Mouse (Mus musculus) liver, adult 2 months (tissue): ENCODE measurements at regions not wholly inside any gene's neighbourhood (a gene's known extent, or its start where the extent isn't known, plus 50 kb on each side); places are given as distances from the start of the nearest gene placed in this dataset.

Experiments
- CTCF ChIP-seq: fragments of 200-500 bp; IDR thresholded peaks from 2 replicates; pipeline ENCODE4 v1.5.1; 2011; ENCODE audit warnings: low read depth, low read length, control low read depth
- POLR2A ChIP-seq: fragments of 200-500 bp; IDR thresholded peaks from 2 replicates; pipeline ENCODE4 v1.6.1; 2011; ENCODE audit warnings: low read length, control low read depth; ENCODE audit not compliant: insufficient read depth; ENCODE audit errors: extremely low read depth

DNA sequence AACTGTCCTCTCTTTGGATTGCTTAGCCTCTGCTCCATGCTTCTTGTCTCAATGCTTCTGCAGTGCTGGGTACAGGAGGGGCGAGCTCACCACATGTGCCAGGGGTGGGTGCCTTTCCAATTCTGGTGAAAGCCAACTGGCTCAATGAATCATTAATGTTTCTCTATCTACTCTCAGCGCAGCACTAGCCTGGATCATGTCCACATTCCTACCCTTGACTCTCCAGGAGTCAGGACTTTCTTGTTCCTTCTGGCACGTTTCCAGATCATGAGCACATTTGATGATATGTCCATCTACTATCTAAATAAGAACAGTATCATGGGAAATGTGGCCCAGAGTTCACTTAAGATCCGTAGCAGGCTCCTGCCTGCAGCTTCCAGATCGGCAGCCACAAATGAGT lies 80.8 kb downstream of the Mterf1b start:
- TF ChIP-seq POLR2A (no peak), CTCF (no peak)
